Mouse (Mus musculus) urinary bladder, postnatal 10 days (tissue): ENCODE results near the gene Flt1.
"Not testable (repeated sequence)": the region's sequence is repeated elsewhere in the genome, so short reads cannot be mapped to it uniquely, and the experiment has no call there.

Experiments used
- DNase-seq: peaks from one replicate; pipeline ENCODE4 v3.0.0; 2022; ENCODE audit warnings: low spot score

Flt1 gene

GRCm38 (mm10) chr5:147614659-147615058, 111.2 kb downstream of the Flt1 start:
- no peak for DNase-seq

DNA sequence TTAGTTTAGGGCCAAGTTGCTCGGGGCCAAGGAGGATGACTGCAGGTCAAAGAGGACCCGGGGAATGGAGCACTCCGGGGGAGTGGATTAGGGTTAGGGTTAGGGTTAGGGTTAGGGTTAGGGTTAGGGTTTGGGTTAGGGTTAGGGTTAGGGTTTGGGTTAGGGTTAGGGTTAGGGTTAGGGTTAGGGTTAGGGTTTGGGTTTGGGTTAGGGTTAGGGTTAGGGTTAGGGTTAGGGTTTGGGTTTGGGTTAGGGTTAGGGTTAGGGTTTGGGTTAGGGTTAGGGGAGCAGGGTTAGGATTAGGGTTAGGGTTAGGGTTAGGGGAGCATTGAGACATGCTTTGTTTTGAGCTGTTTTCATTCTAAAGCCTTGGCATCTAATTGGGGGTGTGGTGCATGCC, 114.5 kb downstream of the Flt1 start:
- not testable (repeated sequence) for DNase-seq

DNA sequence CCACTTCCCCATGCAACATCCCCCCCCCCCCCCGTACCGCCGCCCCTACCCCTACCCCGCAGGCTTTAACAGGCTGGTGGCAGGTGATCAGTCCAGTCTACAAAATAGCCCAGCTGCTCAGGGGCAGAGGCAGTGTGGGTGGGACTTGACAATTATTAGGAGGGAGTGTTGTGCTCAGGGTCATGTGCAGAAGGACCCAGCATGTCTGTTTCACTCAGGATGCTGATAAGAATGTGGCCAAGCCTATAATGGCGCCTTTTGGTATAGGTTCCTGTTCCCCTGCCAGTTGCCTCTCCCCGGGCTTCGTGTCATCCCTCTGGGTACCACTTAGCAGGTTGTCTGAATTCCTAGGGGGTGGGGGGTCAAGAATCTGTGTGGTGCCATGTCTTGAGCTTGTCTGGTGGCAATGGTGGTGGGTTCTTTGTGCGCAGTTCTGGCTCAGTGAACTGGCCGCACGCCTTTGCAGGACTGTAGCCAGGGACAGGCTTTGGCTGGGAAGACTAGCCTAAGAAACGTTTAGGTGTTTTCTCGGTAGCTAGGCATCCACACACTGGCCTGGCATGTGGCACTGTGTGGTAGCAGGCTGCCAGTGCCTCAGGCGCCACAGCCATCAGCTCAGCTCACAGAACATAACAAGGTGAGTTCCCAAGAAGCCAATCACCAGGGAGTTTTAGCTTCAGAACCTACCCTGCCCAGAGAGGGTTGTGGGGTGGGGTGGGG, 118.4 kb downstream of the Flt1 start:
- DNase-seq, result no peak

- no peak for DNase-seq
These were observed 119.1 kb downstream of the Flt1 start for GRCm38 (mm10) chr5:147606751-147607150.

GRCm38 (mm10) chr5:147601460-147602360, 124.1 kb downstream of the Flt1 start:
- no peak for DNase-seq

- no peak for DNase-seq
These were observed 128.0 kb downstream of the Flt1 start for GRCm38 (mm10) chr5:147597825-147598224.

GRCm38 (mm10) chr5:147589814-147590213, 136.0 kb downstream of the Flt1 start:
- no peak for DNase-seq

DNA sequence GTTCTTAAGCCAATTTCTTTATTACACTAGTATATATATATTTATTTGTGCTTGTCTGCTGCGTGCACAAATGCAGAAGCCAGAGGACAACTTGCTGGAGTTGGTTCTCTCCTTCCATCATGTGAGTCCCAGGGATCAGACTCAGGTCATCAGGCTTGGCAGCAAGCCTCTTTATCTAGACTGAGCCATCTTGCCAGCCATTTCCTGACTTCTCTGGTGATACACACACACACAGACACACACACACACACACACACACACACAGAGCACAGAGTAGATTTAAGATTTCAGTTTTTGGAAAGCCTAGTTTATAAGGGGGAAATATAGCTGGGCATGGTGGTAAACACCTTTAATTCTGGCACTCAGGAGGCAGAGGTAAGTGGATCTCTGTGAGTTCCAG, 140.7 kb downstream of the Flt1 start:
- DNase-seq, result no peak

DNA sequence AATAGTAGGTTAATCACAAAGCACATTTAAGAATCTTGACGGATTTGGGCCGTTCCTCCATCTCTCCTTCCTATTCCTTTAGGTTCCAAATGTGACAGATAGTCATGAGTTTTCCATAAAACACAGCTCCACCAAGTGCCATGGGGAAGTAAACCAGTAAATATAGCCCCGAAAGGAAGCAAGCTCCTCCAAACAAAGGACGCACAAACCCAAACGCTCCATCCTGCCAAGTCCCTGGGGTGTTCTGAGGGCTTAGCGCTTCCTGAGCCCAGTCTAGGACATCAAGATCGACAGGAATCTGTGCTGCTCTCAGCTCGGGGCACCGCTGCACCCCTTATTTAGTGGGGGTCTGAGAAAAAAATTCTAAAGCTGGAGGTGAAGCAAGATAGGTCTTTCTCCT, 141.2 kb downstream of the Flt1 start:
- DNase-seq, result no peak

DNA sequence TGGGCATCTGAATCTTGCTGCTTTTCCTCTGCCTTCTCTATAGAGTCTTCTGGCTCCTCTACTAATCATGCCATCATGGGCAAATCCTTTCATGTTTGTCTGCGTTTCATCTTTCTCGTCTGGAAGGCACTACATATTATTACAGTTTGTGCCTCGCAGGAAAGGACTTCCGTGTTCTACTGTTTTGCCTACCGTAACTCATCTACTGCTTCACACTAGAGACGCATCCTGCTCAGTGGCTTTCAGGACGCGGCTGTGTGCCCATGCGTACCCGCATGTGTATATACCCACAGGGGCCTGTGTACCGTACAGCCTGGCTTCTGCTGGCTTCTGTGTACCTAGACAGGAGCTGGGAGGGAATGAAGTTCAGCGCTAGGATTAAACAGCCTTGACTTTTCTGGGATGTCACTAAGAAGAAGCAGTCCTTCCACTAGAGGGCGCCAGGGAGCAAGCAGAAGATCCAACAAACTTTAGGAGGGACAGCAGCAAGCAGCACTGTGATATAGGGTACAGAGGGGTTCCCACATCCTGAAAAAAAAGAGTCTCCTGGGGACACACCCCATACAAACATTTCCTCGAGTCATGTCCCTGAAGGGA, 142.0 kb downstream of the Flt1 start:
- peak; percentile 43 for DNase-seq

DNA sequence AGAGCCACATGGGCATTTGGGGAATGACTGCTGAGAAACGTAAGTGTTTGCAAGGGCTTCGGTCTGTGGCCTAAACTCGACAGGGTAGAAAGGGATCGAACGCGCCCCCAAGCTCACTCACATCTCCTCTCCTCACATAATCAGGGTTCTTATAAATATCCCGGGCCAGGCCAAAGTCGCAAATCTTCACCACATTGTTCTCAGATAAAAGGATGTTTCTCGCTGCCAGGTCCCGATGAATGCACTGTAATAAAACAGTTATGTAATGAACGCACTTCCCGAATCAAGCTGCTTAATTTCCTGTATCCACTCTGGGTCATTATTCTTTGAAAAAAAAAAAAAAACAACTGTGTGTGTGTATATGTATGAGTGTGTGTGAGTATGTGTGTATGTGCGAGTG, 145.6 kb downstream of the Flt1 start:
- no peak for DNase-seq

GRCm38 (mm10) chr5:147579691-147580090, 146.1 kb downstream of the Flt1 start:
- DNase-seq, result no peak

GRCm38 (mm10) chr5:147579148-147579547, 146.7 kb downstream of the Flt1 start:
- DNase-seq, result no peak

- no peak for DNase-seq
These were observed 148.8 kb downstream of the Flt1 start for GRCm38 (mm10) chr5:147577003-147577402.

DNA sequence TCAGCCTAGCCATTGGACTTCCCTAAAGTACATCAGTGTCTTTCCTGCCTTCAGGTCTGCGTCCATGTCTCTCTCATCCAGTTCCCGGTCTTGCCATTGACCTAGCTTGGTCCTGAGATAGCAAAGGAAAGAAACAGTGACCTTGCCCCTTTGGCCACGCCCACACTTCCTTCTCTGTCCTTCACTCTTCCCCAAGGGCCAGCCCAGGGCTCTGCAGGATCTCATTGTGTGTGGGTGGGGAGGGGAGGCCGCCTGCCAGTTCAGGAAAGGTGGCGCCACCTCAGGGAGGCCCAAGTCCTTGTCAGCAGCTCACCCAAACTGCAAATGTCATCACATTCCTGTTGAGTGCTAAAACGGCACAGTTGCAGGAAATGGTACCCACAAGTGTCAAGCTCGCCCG, 151.3 kb downstream of the Flt1 start:
- no peak for DNase-seq

GRCm38 (mm10) chr5:147573555-147573954, 152.3 kb downstream of the Flt1 start:
- no peak for DNase-seq

DNA sequence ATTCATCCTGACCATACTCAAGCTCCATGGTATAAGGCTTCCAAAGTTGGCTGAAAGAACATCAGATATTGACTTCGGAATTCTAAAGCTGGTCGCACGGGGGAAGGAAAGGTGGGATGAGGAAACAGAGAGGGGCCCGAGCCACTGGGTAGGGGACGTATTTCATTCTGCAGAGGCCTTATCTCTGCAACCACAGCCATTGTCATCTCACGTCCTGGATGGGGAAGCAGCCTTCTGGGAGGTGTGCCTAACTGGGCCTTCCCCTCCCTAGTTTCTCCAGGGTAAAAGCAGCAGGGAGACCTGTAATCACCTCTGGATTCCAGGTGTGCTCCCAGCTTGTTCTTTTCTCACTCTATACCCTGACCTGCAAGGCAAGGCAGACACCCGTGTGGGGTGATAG, 153.1 kb downstream of the Flt1 start:
- DNase-seq, result no peak

DNA sequence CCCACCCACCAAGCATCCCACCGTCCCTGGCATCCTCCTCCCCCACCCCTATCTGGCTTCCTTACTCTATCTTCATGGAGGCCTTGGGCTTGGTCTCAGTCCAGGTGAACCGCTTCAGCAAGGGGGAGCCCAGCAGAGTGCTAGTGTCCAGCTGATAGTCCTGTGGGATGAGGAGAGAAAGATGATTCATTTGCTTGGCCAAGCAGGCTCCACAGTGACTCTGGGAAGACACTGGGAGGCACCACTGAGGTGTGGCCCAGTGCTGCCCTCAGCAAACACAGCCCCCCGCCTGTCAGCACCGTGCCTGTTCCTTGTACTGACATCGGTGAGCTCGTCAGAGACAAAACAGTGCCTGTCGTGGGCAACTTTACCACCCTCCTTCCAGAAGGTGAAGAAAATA, 159.5 kb downstream of the Flt1 start:
- no peak for DNase-seq

DNA sequence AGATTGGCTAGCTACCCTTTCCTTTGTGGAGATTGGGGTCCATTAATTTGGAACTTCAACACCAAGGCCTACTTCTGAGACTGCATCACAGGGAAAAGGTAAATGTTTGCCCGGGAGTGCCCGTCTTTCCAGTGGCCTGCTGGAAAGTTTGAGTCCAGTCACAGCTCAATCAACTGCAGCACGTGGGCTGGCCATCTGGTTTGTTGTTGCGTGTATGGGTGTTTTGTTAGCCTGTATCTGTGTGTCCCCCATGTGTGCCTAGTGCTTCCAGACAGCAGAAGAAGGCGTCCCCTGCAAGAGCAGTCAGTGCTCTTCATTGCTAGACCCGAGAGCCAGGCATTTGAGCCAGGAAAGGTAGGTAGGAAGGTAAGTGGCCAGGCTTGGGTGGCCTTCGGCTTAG, 160.4 kb downstream of the Flt1 start:
- DNase-seq, result no peak

DNA sequence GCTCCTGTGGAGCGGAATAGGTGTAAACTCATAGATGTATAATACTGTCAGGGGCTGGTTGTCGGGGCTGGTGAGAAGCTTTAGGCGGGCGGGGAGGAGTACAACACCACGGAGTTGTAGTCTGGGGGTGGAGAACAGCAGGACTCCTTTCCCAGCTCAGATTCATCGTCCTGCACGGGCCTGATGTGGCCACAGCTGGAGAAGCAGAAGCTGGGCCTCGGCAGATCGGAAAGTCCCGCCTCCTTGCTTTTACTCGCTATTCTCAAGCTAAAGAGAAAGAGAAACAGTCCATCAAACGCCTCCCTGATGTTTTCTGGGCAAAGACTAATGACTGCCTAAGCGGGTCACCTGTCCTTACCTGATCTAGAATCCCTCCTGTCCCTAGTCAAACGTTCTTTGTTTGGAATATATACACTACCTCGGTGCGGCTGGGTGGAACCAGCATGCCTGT, 161.6 kb downstream of the Flt1 start:
- DNase-seq, result no peak

DNA sequence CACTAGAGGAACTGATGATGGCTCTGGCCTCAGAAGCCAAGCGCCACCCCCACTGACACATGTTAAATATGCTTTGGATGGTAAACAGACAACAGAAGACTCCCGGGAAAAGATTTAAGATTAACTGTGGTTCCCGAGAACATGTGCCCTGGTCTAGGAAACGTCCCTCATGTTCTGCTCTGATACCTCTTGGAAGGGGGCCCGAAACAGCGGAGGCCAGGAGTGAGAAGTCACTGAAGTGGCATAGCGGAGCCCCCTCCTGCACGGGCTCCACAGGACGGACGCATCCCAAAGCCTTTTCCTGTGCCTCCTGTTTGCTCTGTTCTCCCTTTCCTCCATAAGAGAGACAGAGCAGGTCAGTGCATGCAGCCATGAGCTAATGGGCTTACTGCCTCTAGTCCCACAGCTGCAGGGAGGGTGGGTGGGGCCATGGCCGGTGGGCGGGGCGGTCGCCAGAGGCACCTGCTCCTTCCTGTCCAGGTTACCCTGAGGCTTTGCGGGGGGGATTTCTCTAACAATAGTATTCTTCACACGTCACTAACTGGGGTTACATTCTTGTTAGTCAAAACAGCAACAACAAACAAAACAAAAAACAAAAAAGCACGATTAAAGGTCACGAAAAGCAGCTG, 162.2 kb downstream of the Flt1 start:
- DNase-seq, result no peak

DNA sequence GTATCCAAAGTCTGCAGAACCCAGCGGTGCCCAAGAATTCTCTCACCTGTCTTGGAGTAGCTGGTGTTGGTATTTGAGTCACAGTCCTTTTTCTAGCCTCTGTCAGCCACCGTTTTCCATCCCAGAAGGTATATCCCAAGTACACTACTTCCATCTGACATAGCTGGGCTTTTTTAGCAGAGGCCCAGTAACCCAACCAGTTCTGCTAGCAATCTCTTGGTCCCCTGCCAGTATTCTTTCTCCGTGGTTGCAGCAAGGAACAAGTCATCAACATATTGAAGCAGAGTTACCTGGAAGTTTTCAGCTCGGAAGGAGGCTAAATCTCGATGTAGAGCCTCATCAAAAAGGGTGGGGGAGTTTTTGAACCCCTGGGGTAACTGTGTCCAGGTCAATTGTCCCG, 168.2 kb downstream of the Flt1 start:
- DNase-seq, result not testable (repeated sequence)
